Mouse (Mus musculus) myocyte (in vitro differentiated cells): ENCODE data around the gene Tas2r125. TPM values are rescaled to one million over a fixed set of nuclear protein-coding genes. Genes with fewer than 3 reads are reported as not detected.

Experiments used
- H3K27me3 ChIP-seq: one replicate; pipeline ENCODE4 v1.6.1; 2011; ENCODE audit not compliant: control insufficient read depth, insufficient read depth, insufficient read length
- H3K36me3 ChIP-seq: one replicate; pipeline ENCODE4 v1.6.1; 2011; ENCODE audit not compliant: control insufficient read depth, insufficient read depth
- H3K4me2 ChIP-seq: one replicate; pipeline ENCODE4 v1.6.1; 2011; ENCODE audit warnings: low read depth, control low read depth
- H3K4me3 ChIP-seq: one replicate; pipeline ENCODE4 v1.5.1; 2011; ENCODE audit warnings: mild to moderate bottlenecking, control low read depth, moderate library complexity
- H3K79me2 ChIP-seq: one replicate; pipeline ENCODE4 v1.6.1; 2011; ENCODE audit not compliant: control insufficient read depth, insufficient read depth
- H3ac ChIP-seq: one replicate; pipeline ENCODE4 v1.6.1; 2011; ENCODE audit not compliant: control insufficient read depth, insufficient read length
- CEBPB ChIP-seq: IDR thresholded peaks from 2 replicates; pipeline ENCODE4 v1.6.1; 2011; ENCODE audit warnings: mild to moderate bottlenecking, moderate library complexity; ENCODE audit not compliant: poor library complexity, insufficient read depth, severe bottlenecking
- E2F4 ChIP-seq: IDR thresholded peaks from one replicate; pipeline ENCODE4 v1.6.1; 2011; ENCODE audit warnings: mild to moderate bottlenecking, control low read depth, moderate library complexity; ENCODE audit not compliant: insufficient read depth
- MAX ChIP-seq: IDR thresholded peaks from one replicate; pipeline ENCODE4 v1.6.1; 2011; ENCODE audit warnings: low read depth, mild to moderate bottlenecking, control low read depth
- MYOD1 ChIP-seq, 3 experiments: IDR thresholded peaks; one replicate each; pipeline ENCODE4 v1.6.1; 2011; ENCODE audit warnings: control low read depth in 2 of 3, low read depth in 2 of 3, mild to moderate bottlenecking in 2 of 3, moderate library complexity in 1 of 3; ENCODE audit not compliant: insufficient read length in 2 of 3, control insufficient read depth in 1 of 3
- MYOG ChIP-seq, 3 experiments: IDR thresholded peaks; one replicate each; pipeline ENCODE4 v1.6.1; 2011; ENCODE audit warnings: control low read depth in 2 of 3, low read depth in 2 of 3, mild to moderate bottlenecking in 2 of 3; ENCODE audit not compliant: insufficient read length in 2 of 3, control insufficient read depth in 1 of 3, insufficient read depth in 1 of 3
- POLR2A ChIP-seq: IDR thresholded peaks from one replicate; pipeline ENCODE4 v1.6.1; 2011; ENCODE audit warnings: low read depth, mild to moderate bottlenecking, control low read depth, moderate library complexity; ENCODE audit not compliant: insufficient read length
- POLR2AphosphoS2 ChIP-seq: IDR thresholded peaks from one replicate; pipeline ENCODE4 v1.6.1; 2011; ENCODE audit warnings: low read depth, control low read depth; ENCODE audit not compliant: insufficient read length
- SRF ChIP-seq: IDR thresholded peaks from one replicate; pipeline ENCODE4 v1.6.1; 2011; ENCODE audit warnings: low read depth; ENCODE audit not compliant: control insufficient read depth, insufficient read length
- USF1 ChIP-seq: IDR thresholded peaks from one replicate; pipeline ENCODE4 v1.6.1; 2011; ENCODE audit warnings: low read depth, mild to moderate bottlenecking, control low read depth, moderate library complexity
- polyA plus RNA-seq: library from polyadenylated mRNA; unstranded; fragments of >200 nt; fragmentation: generic; extraction: Trizol; gene quantifications from one replicate; pipeline ENCODE4 v1.2.1, GENCODE M21; 2012; ENCODE audit warnings: missing spikeins

Gene Tas2r125
- polyA plus RNA-seq, 1 experiment, result not detected

DNA sequence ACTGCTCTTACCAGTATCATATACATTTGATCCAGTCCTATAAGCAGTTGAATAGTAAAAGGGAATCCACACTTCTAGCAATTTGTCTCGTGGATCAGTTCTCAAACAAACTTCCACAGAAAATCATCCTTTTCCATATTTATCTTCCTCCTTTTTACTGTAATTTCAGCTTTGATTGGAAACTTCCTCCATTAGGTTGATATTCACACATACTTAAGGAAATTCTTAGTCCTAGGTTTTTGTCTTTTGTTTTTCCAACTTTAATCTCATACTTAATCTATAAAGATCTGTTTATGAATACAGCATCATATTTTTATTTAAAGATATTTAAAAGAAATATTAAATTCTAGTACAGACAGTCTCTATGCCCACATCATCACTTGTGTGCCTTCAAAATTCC is 48.4 kb downstream of the Tas2r125 start, which contains the start of gene Tas2r131:
Gene Tas2r131 (minus strand): TSS at position 101 of the 400 bp plus-strand sequence.
- H3ac ChIP-seq, result no peak within 1 kb of the TSS
- H3K27me3 ChIP-seq, result no peaks in the 10 kb centered on the region
- TF ChIP-seq SRF (no peak), MYOD1 (IDR thresholded peaks at IDR 0.05; ENCODE audit: control insufficient read depth in 1 of 3, insufficient read length in 2 of 3, low read depth in 2 of 3) (no peak), POLR2A (no peak), CEBPB (no peak), USF1 (no peak), E2F4 (no peak), MYOG (IDR thresholded peaks at IDR 0.05; ENCODE audit: control insufficient read depth in 1 of 3, insufficient read depth in 1 of 3, insufficient read length in 2 of 3, low read depth in 2 of 3) (no peak), POLR2AphosphoS2 (no peak), MAX (no peak)
- no peaks in the 10 kb centered on the region for H3K79me2 ChIP-seq
- H3K36me3 ChIP-seq, result no peaks in the 10 kb centered on the region
- H3K4me3 ChIP-seq, result no peak within 1 kb of the TSS
- no peak within 1 kb of the TSS for H3K4me2 ChIP-seq

Other genes with a start within 250 kb of the Tas2r125 start
- gene Tas2r121, start 208.6 kb upstream of the Tas2r125 start, polyA plus RNA-seq, result not detected
- not detected for gene Tas2r122, start 197.7 kb upstream of the Tas2r125 start, polyA plus RNA-seq
- not detected for gene Tas2r115, start 171.6 kb upstream of the Tas2r125 start, polyA plus RNA-seq
- gene Tas2r124, start 154.9 kb upstream of the Tas2r125 start, polyA plus RNA-seq, result not detected
- not detected for gene Tas2r102, start 147.5 kb upstream of the Tas2r125 start, polyA plus RNA-seq
- gene Tas2r136, start 131.5 kb upstream of the Tas2r125 start, polyA plus RNA-seq, result not detected
- not detected for gene Tas2r117, start 106.8 kb upstream of the Tas2r125 start, polyA plus RNA-seq
- not detected for gene Tas2r123, start 62.5 kb upstream of the Tas2r125 start, polyA plus RNA-seq
- not detected for gene Tas2r116, start 54.2 kb upstream of the Tas2r125 start, polyA plus RNA-seq
- not detected for gene Tas2r110, start 41.6 kb upstream of the Tas2r125 start, polyA plus RNA-seq
- not detected for gene Tas2r113, start 16.6 kb upstream of the Tas2r125 start, polyA plus RNA-seq
- gene Tas2r129, start 41.5 kb downstream of the Tas2r125 start, polyA plus RNA-seq, result not detected
- not detected for gene Tas2r131, start 48.3 kb downstream of the Tas2r125 start, polyA plus RNA-seq
- gene Tas2r109, start 71.3 kb downstream of the Tas2r125 start, polyA plus RNA-seq, result not detected
- gene Tas2r103, start 127.5 kb downstream of the Tas2r125 start, polyA plus RNA-seq, result not detected
- not detected for gene Tas2r140, start 146.2 kb downstream of the Tas2r125 start, polyA plus RNA-seq
- 33.1 TPM for gene Smim10l1, start 195.3 kb downstream of the Tas2r125 start, polyA plus RNA-seq